Mouse (Mus musculus): ENCODE measurements around the gene Abcc8. TPM values are rescaled to one million over a fixed set of nuclear protein-coding genes. Genes with fewer than 3 reads are reported as not detected.

Abcc8 gene
- total and polyA plus RNA-seq, 3 experiments = 0.11 TPM; not detected in 2

GRCm38 (mm10) chr7:46131806-46132205 is 48.0 kb downstream of the Abcc8 start:
- DNase-seq (ENCODE audit: low spot score) = no peak
- TF ChIP-seq CTCF (IDR thresholded peaks at IDR 0.05; ENCODE audit: low read depth, low read length) = no peak
- no peak for TF ChIP-seq GATA2 (IDR thresholded peaks at IDR 0.05; ENCODE audit: borderline replicate concordance, low read depth, low read length)
- no peak for TF ChIP-seq POLR2AphosphoS5 (IDR thresholded peaks at IDR 0.05; ENCODE audit: insufficient replicate concordance, low read depth, low read length)
- no peak for TF ChIP-seq TAL1 (conservative IDR thresholded peaks at IDR 0.05; ENCODE audit: low read depth, low read length)
- no peak for TF ChIP-seq GATA1 (IDR thresholded peaks at IDR 0.05; ENCODE audit: borderline replicate concordance, low read length)
- H3K27me3 ChIP-seq (ENCODE audit: insufficient read depth, low read length) = peaks cover 17% of the 10 kb centered on the region

DNA sequence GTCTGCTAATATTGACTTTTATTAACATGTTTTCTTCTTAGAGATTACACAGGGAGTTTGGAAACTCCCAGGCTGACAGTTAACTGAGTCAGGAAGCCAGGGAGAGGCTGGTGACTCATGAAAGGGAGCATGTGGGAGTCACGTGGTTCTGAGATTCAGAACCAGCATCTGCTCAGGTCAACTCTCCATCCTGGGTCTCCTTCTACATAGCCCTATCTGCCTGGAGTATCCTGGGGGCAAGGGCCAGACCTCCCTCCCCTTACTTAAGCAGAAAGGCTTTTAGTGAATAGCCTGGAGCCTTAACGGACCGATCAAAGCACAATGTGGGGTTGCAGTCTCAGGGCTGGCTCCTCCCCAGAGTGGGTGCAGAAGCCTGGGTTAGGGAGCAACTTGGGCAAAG is 48.6 kb downstream of the Abcc8 start:
- DNase-seq (ENCODE audit: low spot score) (no peak), ATAC-seq (ENCODE audit: extremely low read depth, insufficient number of reproducible peaks, low FRiP score, poor library complexity, severe bottlenecking) (no peak)
- Histone ChIP-seq H3K9me3 (replicated peaks) (no peaks in the 10 kb centered on the region), H3K4me1 (ENCODE audit: insufficient read depth, low read depth, low read length) (no peaks in the 10 kb centered on the region), H3K36me3 (replicated peaks) (no peaks in the 10 kb centered on the region), H3K27me3 (ENCODE audit: insufficient read depth, low read length) (peaks cover 20% of the 10 kb centered on the region), H3K4me3 (ENCODE audit: low read depth, low read length) (no peak overlapping the region)
- TF ChIP-seq GATA1 (IDR thresholded peaks at IDR 0.05; ENCODE audit: borderline replicate concordance, low read length) (no peak), POLR2AphosphoS5 (IDR thresholded peaks at IDR 0.05; ENCODE audit: insufficient replicate concordance, low read depth, low read length) (no peak), TAL1 (conservative IDR thresholded peaks at IDR 0.05; ENCODE audit: low read depth, low read length) (no peak), CTCF (IDR thresholded peaks at IDR 0.05; ENCODE audit: low read depth, low read length) (no peak), GATA2 (IDR thresholded peaks at IDR 0.05; ENCODE audit: borderline replicate concordance, low read depth, low read length) (no peak)

More at GRCm38 (mm10) chr7:46131806-46132205, 48.0 kb downstream of the Abcc8 start:
- Histone ChIP-seq H3K9me3 (replicated peaks) (no peaks in the 10 kb centered on the region), H3K36me3 (replicated peaks) (no peaks in the 10 kb centered on the region), H3K4me1 (ENCODE audit: insufficient read depth, low read depth, low read length) (no peaks in the 10 kb centered on the region), H3K4me3 (ENCODE audit: low read depth, low read length) (no peak overlapping the region)
- no peak for ATAC-seq (ENCODE audit: extremely low read depth, insufficient number of reproducible peaks, low FRiP score, poor library complexity, severe bottlenecking)

DNA sequence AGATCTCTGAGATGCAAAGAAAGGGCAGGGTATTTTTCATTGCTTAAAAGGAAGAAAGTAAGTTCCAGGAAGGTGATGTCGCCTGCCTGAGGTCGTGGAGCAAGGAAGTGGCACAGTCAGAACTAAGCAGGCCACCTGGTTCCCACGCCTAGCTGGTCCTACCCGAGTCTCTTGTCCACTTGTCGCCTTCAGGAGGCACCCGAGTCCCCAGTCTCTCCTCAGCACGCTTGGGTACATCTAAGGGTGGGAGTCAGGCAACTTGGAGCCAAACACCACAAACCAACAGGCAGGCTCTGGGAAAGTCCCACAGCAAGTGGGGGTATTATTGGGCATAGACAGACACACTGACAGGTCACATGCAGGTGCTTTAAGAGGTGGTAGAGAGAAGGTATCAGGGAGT is 49.1 kb downstream of the Abcc8 start:
- DNase-seq (ENCODE audit: low spot score) (no peak), ATAC-seq (ENCODE audit: extremely low read depth, insufficient number of reproducible peaks, low FRiP score, poor library complexity, severe bottlenecking) (no peak)
- no peak for TF ChIP-seq POLR2AphosphoS5 (IDR thresholded peaks at IDR 0.05; ENCODE audit: insufficient replicate concordance, low read depth, low read length)
- no peak for TF ChIP-seq TAL1 (conservative IDR thresholded peaks at IDR 0.05; ENCODE audit: low read depth, low read length)
- no peak for TF ChIP-seq CTCF (IDR thresholded peaks at IDR 0.05; ENCODE audit: low read depth, low read length)
- TF ChIP-seq GATA2 (IDR thresholded peaks at IDR 0.05; ENCODE audit: borderline replicate concordance, low read depth, low read length) = no peak
- no peak for TF ChIP-seq GATA1 (IDR thresholded peaks at IDR 0.05; ENCODE audit: borderline replicate concordance, low read length)
- Histone ChIP-seq H3K9me3 (replicated peaks) (no peaks in the 10 kb centered on the region), H3K4me1 (ENCODE audit: insufficient read depth, low read depth, low read length) (no peaks in the 10 kb centered on the region), H3K4me3 (ENCODE audit: low read depth, low read length) (no peak overlapping the region), H3K36me3 (replicated peaks) (no peaks in the 10 kb centered on the region), H3K27me3 (ENCODE audit: insufficient read depth, low read length) (peaks cover 20% of the 10 kb centered on the region)

DNA sequence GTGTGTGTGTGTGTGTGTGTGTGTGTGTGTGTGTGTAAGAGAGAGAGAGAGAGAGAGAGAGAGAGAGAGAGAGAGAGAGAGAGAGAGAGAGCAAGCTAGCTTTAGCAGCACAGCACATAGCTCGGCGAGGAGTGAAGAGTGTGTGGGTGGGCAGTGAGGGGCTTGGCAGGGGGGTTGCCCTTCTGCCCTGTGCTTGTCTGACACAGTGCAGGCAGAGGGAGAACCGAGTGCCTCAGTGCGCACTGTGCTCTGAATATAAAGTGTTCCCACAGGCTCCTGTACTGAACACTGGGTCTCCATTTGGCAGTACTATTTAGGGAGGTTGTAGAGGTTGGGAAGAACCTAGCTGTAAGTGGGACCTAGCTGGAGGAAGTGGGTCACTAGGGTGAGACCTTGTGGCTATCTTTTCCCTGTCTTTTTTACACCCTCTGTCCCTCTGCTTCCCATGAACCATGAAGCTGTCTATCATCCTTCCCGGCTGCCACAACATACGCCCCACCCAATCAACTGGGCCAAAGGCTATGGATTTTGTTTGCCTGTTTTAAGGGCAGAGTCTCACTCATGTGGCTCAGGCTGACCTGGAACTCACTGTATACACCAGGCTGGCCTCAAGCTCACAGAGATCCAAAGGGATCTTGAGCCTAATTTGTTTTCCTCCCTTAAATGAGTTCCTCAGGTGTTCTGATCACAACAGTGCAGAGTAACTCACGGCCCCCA is 50.2 kb downstream of the Abcc8 start:
- no peak for DNase-seq (ENCODE audit: low spot score)
- no peak overlapping the region for H3K4me3 ChIP-seq (ENCODE audit: low read depth, low read length)
- H3K27me3 ChIP-seq (ENCODE audit: insufficient read depth, low read length) = peaks cover 26% of the 10 kb centered on the region
- ATAC-seq (ENCODE audit: extremely low read depth, insufficient number of reproducible peaks, low FRiP score, poor library complexity, severe bottlenecking) = no peak
- H3K9me3 ChIP-seq (replicated peaks) = no peaks in the 10 kb centered on the region
- no peak for TF ChIP-seq TAL1 (conservative IDR thresholded peaks at IDR 0.05; ENCODE audit: low read depth, low read length)
- TF ChIP-seq GATA2 (IDR thresholded peaks at IDR 0.05; ENCODE audit: borderline replicate concordance, low read depth, low read length) = no peak
- no peak for TF ChIP-seq POLR2AphosphoS5 (IDR thresholded peaks at IDR 0.05; ENCODE audit: insufficient replicate concordance, low read depth, low read length)
- TF ChIP-seq GATA1 (IDR thresholded peaks at IDR 0.05; ENCODE audit: borderline replicate concordance, low read length) = no peak
- TF ChIP-seq CTCF (IDR thresholded peaks at IDR 0.05; ENCODE audit: low read depth, low read length) = no peak
- H3K4me1 ChIP-seq (ENCODE audit: insufficient read depth, low read depth, low read length) = no peaks in the 10 kb centered on the region
- H3K36me3 ChIP-seq (replicated peaks) = no peaks in the 10 kb centered on the region

DNA sequence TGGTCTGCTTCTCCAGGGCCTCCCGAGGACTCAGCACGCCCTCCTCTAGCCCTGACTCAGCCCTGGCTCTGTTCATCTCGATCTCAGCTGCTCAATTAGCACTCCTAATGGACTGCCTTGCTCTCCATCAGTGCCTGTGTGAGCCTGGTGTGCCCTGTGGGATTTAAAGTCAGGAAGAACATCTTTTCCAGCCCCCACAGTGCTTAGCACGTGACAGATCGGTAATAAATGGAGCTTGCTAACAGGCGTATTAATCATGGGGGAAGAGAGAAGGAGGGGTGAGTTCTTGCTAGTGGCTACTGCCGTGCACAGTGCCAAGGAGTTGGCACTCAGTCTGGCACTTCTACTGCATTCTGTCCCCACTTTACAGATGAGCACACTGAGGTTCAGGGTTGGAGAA is 51.6 kb downstream of the Abcc8 start:
- no peaks in the 10 kb centered on the region for H3K36me3 ChIP-seq (replicated peaks)
- no peaks in the 10 kb centered on the region for H3K4me1 ChIP-seq (ENCODE audit: insufficient read depth, low read depth, low read length)
- DNase-seq (ENCODE audit: low spot score) (no peak), ATAC-seq (ENCODE audit: extremely low read depth, insufficient number of reproducible peaks, low FRiP score, poor library complexity, severe bottlenecking) (no peak)
- H3K4me3 ChIP-seq (ENCODE audit: low read depth, low read length) = no peak overlapping the region
- TF ChIP-seq GATA2 (IDR thresholded peaks at IDR 0.05; ENCODE audit: borderline replicate concordance, low read depth, low read length) (no peak), TAL1 (conservative IDR thresholded peaks at IDR 0.05; ENCODE audit: low read depth, low read length) (no peak), CTCF (IDR thresholded peaks at IDR 0.05; ENCODE audit: low read depth, low read length) (no peak), POLR2AphosphoS5 (IDR thresholded peaks at IDR 0.05; ENCODE audit: insufficient replicate concordance, low read depth, low read length) (no peak), GATA1 (IDR thresholded peaks at IDR 0.05; ENCODE audit: borderline replicate concordance, low read length) (no peak)
- peaks cover 26% of the 10 kb centered on the region for H3K27me3 ChIP-seq (ENCODE audit: insufficient read depth, low read length)
- H3K9me3 ChIP-seq (replicated peaks) = no peaks in the 10 kb centered on the region

DNA sequence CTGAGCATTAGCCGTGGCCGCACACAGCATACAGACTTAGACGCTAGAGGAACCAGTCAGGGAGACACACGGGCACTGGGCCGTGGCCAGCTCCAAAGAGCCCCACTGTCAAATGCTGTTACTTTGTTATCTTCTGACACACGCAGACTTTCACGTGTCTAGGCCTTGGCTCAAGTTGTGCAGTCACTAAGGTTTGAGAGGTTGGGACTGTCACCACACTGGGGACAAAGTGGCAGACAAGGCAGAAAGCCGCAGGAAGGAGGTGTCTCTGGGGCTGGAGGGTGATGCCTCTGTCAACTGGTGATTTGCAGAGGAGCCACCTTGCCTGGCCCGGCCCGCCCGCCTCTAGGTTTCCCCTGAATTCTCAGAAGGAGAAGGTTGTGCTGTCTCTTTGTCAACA is 54.5 kb downstream of the Abcc8 start:
- Histone ChIP-seq H3K36me3 (replicated peaks) (no peaks in the 10 kb centered on the region), H3K27me3 (ENCODE audit: insufficient read depth, low read length) (peaks cover 24% of the 10 kb centered on the region), H3K4me1 (ENCODE audit: insufficient read depth, low read depth, low read length) (no peaks in the 10 kb centered on the region), H3K9me3 (replicated peaks) (no peaks in the 10 kb centered on the region), H3K4me3 (ENCODE audit: low read depth, low read length) (no peak overlapping the region)
- TF ChIP-seq TAL1 (conservative IDR thresholded peaks at IDR 0.05; ENCODE audit: low read depth, low read length) = no peak
- TF ChIP-seq GATA2 (IDR thresholded peaks at IDR 0.05; ENCODE audit: borderline replicate concordance, low read depth, low read length) = no peak
- TF ChIP-seq GATA1 (IDR thresholded peaks at IDR 0.05; ENCODE audit: borderline replicate concordance, low read length) = no peak
- no peak for TF ChIP-seq POLR2AphosphoS5 (IDR thresholded peaks at IDR 0.05; ENCODE audit: insufficient replicate concordance, low read depth, low read length)
- DNase-seq (ENCODE audit: low spot score) = no peak
- no peak for ATAC-seq (ENCODE audit: extremely low read depth, insufficient number of reproducible peaks, low FRiP score, poor library complexity, severe bottlenecking)

Data from G1E (cell line).